Mouse (Mus musculus) spleen, adult 2 months (tissue): ENCODE results near the gene Slc9a3r2.

Experiments used
- CTCF ChIP-seq: fragments of 200-500 bp; IDR thresholded peaks from 2 replicates; pipeline ENCODE4 v1.5.1; 2011; ENCODE audit warnings: mild to moderate bottlenecking, inconsistent platforms; ENCODE audit not compliant: insufficient read depth, insufficient read length, insufficient replicate concordance; ENCODE audit errors: extremely low read depth
- POLR2A ChIP-seq: fragments of 200-500 bp; IDR thresholded peaks from 2 replicates; pipeline ENCODE4 v1.6.1; 2011; ENCODE audit warnings: low read depth, low read length, inconsistent platforms

DNA sequence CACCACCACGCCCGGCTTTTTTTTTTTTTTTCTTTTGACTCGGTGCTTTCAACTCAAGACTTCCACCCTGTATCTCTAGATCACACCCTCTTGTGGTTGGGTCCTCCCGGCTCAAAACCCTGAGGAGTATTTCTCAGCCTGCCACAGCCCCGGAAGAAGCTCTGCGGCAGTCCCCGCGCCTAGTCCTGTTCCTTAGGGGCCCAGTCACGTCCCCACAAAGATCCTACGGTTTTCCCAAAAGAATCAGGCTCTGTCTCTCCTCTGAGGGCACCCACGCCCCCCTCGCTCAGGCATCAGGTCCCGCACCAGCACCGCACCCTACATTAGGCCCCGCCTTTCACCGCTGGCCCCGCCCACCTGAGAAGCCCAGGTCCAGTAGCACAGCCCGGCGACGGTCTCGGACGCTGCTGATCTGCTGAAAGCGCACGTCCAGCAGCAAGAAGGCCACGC lies 37.0 kb upstream of the Slc9a3r2 start:
- TF ChIP-seq POLR2A (no peak), CTCF (no peak)
